Comparison of ENCODE assay signal across 1 mouse cellular context in the genomic region with DNA sequence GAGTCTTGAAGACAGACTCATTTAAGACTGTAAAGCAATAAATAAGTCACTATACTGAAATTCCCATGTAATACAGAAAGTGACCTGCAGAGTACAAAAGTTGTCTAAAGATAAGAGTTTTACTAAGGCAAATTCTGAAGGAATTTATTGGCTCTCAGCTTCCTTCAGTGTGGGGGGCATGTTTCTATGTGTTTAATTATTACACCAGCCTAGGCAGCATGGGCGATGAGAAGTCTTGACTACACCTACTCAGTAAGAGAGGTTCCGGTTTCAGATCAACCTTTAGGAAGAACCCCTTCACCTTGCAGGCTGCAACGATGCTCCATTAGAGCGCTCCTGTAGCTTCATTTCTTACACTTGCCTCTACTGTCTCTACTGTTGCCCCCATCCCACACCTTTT.
TF ChIP-seq lines count a peak whose summit lies in the region.

No protein-coding gene starts in this region.

TF ChIP-seq in MEL, 35 proteins besides CTCF, POLR2A, EP300 and RAD21 (continued from another document):
- no peak for TF ChIP-seq SIN3A (IDR thresholded peaks at IDR 0.05; ENCODE audit: low read length)
- TF ChIP-seq ZKSCAN1 (IDR thresholded peaks at IDR 0.05; ENCODE audit: low read depth, low read length), result no peak
- TF ChIP-seq MYC (IDR thresholded peaks at IDR 0.05; ENCODE audit: low read depth, low read length), result no peak
- TF ChIP-seq ZNF384 (IDR thresholded peaks at IDR 0.05; ENCODE audit: low read depth, low read length), result no peak
- TF ChIP-seq E2F4 (IDR thresholded peaks at IDR 0.05; ENCODE audit: borderline replicate concordance, low read depth, low read length), result no peak
- TF ChIP-seq MAZ (IDR thresholded peaks at IDR 0.05; ENCODE audit: low read depth, low read length), result no peak
- no peak for TF ChIP-seq JUND (IDR thresholded peaks at IDR 0.05; ENCODE audit: low read depth, low read length)
- no peak for TF ChIP-seq CHD1 (IDR thresholded peaks at IDR 0.05; ENCODE audit: low read depth, low read length)
- no peak for TF ChIP-seq MAX (IDR thresholded peaks at IDR 0.05; ENCODE audit: low read length)
- TF ChIP-seq TCF12 (IDR thresholded peaks at IDR 0.05; ENCODE audit: low read depth, low read length), result no peak
- no peak for TF ChIP-seq GABPA (IDR thresholded peaks at IDR 0.05; ENCODE audit: low read depth, low read length)
- no peak for TF ChIP-seq MYB (IDR thresholded peaks at IDR 0.05; ENCODE audit: low read depth, low read length)
- TF ChIP-seq GATA1 (IDR thresholded peaks at IDR 0.05; ENCODE audit: low read depth, low read length), result no peak
- no peak for TF ChIP-seq USF2 (IDR thresholded peaks at IDR 0.05; ENCODE audit: borderline replicate concordance in 1 of 2, insufficient read depth in 1 of 2, low read depth in 1 of 2, low read length in 2 of 2)
- no peak for TF ChIP-seq HCFC1 (IDR thresholded peaks at IDR 0.05; ENCODE audit: low read depth, low read length)
- no peak for TF ChIP-seq ZC3H11A (IDR thresholded peaks at IDR 0.05; ENCODE audit: low read depth, low read length)
